Mouse (Mus musculus) lung, adult 2 months (tissue): ENCODE measurements around the gene Ccdc88c. TPM values are rescaled to one million over a fixed set of nuclear protein-coding genes. Genes with fewer than 3 reads are reported as not detected.

Source experiments
- DNase-seq: peaks from one replicate; pipeline ENCODE4 v3.0.0; 2022
- H3K4me1 ChIP-seq: fragments of 200-500 bp; 2 replicates; pipeline ENCODE4 v1.6.1; 2011; ENCODE audit warnings: low read length; ENCODE audit not compliant: control insufficient read depth, insufficient read depth
- H3K4me3 ChIP-seq: fragments of 200-500 bp; replicated peaks from 2 replicates; pipeline ENCODE3; 2011; ENCODE audit warnings: low read depth, mild to moderate bottlenecking, control low read depth, low read length; ENCODE audit errors: extremely low read depth
- CTCF ChIP-seq: fragments of 200-500 bp; IDR thresholded peaks from 2 replicates; pipeline ENCODE4 v1.5.1; 2011; ENCODE audit warnings: mild to moderate bottlenecking, low read length, control low read depth; ENCODE audit not compliant: insufficient read depth
- POLR2A ChIP-seq: fragments of 200-500 bp; IDR thresholded peaks from 2 replicates; pipeline ENCODE4 v1.6.1; 2011; ENCODE audit warnings: low read depth, mild to moderate bottlenecking, control low read depth, low read length, borderline replicate concordance; ENCODE audit errors: extremely low read depth
- WGBS: fragments of 180-500 bp; shearing (Covaris S2); methylation state at CpG from one replicate; pipeline ENCODE4 v1.1.7; 2018; 5-methylcytosine and 5-hydroxymethylcytosine counted together
- polyA plus RNA-seq: library from polyadenylated mRNA; depleted of rRNA; stranded (reverse); fragments of >200 nt; gene quantifications from 2 replicates; pipeline ENCODE4 v1.2.3, GENCODE M21; 2012

Gene Ccdc88c
- polyA plus RNA-seq, 1 experiment = 19.7 TPM

GRCm38 (mm10) chr12:100901386-100901785 lies 127.5 kb downstream of the Ccdc88c start:
- WGBS = 56% methylated on average over 6 of the region's 6 CpGs
- no peaks in the 10 kb centered on the region for H3K4me1 ChIP-seq
- no peak overlapping the region for H3K4me3 ChIP-seq
- TF ChIP-seq CTCF (no peak), POLR2A (no peak)
- no peak for DNase-seq

GRCm38 (mm10) chr12:100900901-100901300 lies 128.0 kb downstream of the Ccdc88c start:
- Histone ChIP-seq H3K4me1 (no peaks in the 10 kb centered on the region), H3K4me3 (no peak overlapping the region)
- WGBS = 60% methylated on average over 6 of the region's 6 CpGs
- no peak for DNase-seq
- TF ChIP-seq CTCF (no peak), POLR2A (no peak)

GRCm38 (mm10) chr12:100899111-100899640 lies 129.7 kb downstream of the Ccdc88c start:
- Histone ChIP-seq H3K4me3 (peak overlapping the region; percentile 4), H3K4me1 (no peaks in the 10 kb centered on the region)
- no peak for DNase-seq
- no peak for TF ChIP-seq CTCF
- no peak for TF ChIP-seq POLR2A
- WGBS = 2% methylated on average over 30 of the region's 30 CpGs

GRCm38 (mm10) chr12:100897736-100898650 lies 130.9 kb downstream of the Ccdc88c start:
- 34% methylated on average over 12 of the region's 12 CpGs for WGBS

GRCm38 (mm10) chr12:100896661-100897060 lies 132.2 kb downstream of the Ccdc88c start:
- WGBS = 34% methylated on average over 3 of the region's 3 CpGs
- TF ChIP-seq CTCF = no peak
- no peak for TF ChIP-seq POLR2A
- H3K4me1 ChIP-seq = no peaks in the 10 kb centered on the region

More at GRCm38 (mm10) chr12:100897736-100898650, 130.9 kb downstream of the Ccdc88c start:
- TF ChIP-seq CTCF (no peak), POLR2A (no peak)
- no peak overlapping the region for H3K4me3 ChIP-seq
- DNase-seq = no peak
- no peaks in the 10 kb centered on the region for H3K4me1 ChIP-seq

GRCm38 (mm10) chr12:100895504-100895903 lies 133.4 kb downstream of the Ccdc88c start:
- no peaks in the 10 kb centered on the region for H3K4me1 ChIP-seq
- no peak overlapping the region for H3K4me3 ChIP-seq
- TF ChIP-seq CTCF = no peak
- TF ChIP-seq POLR2A = no peak
- WGBS = 12% methylated on average over 2 of the region's 2 CpGs
- no peak for DNase-seq

More at GRCm38 (mm10) chr12:100896661-100897060, 132.2 kb downstream of the Ccdc88c start:
- H3K4me3 ChIP-seq = no peak overlapping the region
- DNase-seq = no peak

GRCm38 (mm10) chr12:100890548-100890947 lies 138.3 kb downstream of the Ccdc88c start:
- TF ChIP-seq CTCF = no peak
- no peak for TF ChIP-seq POLR2A
- H3K4me1 ChIP-seq = no peaks in the 10 kb centered on the region; the same call in 1 of the 2 replicates
- no peak overlapping the region for H3K4me3 ChIP-seq
- WGBS = 76% methylated on average over 3 of the region's 3 CpGs
- no peak for DNase-seq

- no peaks in the 10 kb centered on the region; the same call in 1 of the 2 replicates for H3K4me1 ChIP-seq
- TF ChIP-seq CTCF (no peak), POLR2A (no peak)
- DNase-seq = no peak
- no peak overlapping the region for H3K4me3 ChIP-seq
- 24% methylated on average over 12 of the region's 12 CpGs for WGBS
These were observed 141.0 kb downstream of the Ccdc88c start for GRCm38 (mm10) chr12:100887801-100888258.

GRCm38 (mm10) chr12:100886877-100887276 lies 142.0 kb downstream of the Ccdc88c start:
- Histone ChIP-seq H3K4me3 (no peak overlapping the region), H3K4me1 (no peaks in the 10 kb centered on the region; the same call in 1 of the 2 replicates)
- 68% methylated on average over 4 of the region's 4 CpGs for WGBS
- DNase-seq = no peak
- TF ChIP-seq CTCF (no peak), POLR2A (no peak)
